Mouse (Mus musculus) spleen, postnatal 10 days (tissue): ENCODE measurements around the gene Spag17.
"Not testable (repeated sequence)": the region's sequence is repeated elsewhere in the genome, so short reads cannot be mapped to it uniquely, and the experiment has no call there.

Experiments
- DNase-seq, 2 experiments: peaks; one replicate each; pipeline ENCODE4 v3.0.0; 2021 to 2022; ENCODE audit warnings: low spot score in 2 of 2

Spag17 gene

DNA sequence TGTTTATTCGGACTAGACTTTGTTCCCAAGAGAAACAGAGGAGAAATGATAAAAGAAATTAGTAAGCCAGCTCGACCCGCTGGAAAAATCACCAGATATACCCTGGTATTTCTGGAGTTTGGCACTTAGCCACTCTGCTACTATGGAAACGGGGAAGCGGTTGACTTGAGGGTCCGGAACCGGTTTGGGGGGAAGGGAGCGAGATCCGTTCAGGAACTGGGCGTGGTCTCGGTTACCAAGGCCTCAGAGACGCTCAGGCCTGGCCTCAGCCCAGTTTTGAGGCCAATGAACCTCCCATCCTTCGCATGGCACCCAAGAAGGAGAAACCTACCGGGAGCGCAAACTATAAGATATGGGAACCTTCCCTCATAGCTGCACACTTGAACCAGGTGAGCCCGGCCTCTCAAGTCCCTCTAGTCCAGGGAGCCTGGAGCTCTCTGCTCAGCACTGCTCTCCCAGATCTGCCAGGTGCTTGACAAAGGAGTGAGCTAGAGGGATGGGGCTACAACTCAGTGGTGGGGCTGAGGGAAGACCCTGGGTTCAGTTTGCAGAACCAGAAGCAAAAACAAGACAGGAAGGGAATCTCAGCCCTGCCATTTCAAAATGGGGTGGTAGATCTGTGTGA, at the start of gene Spag17:
TSS of gene Spag17 (plus strand) at position 220 of the 625 bp plus-strand sequence.
- no peak for DNase-seq

DNA sequence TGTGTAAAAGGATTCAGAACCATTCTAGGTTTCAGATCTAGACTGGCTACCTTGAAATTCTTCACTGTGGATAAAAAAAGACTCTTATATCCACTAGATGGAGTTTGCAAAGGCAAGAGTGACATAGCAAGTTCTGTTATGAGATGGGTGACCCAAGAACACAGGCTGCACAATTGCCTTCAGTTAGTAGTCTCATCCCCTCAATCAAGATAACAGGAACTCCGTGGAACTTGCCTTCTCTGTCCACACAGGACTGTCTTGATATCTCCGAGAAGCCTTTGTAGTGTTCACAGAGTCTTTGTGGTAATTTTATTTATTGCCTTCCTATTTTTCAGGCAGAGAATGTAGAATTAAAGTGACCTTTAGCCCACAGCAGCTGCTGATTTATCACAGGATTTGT, 42.9 kb upstream of the Spag17 start:
- no peak for DNase-seq

DNA sequence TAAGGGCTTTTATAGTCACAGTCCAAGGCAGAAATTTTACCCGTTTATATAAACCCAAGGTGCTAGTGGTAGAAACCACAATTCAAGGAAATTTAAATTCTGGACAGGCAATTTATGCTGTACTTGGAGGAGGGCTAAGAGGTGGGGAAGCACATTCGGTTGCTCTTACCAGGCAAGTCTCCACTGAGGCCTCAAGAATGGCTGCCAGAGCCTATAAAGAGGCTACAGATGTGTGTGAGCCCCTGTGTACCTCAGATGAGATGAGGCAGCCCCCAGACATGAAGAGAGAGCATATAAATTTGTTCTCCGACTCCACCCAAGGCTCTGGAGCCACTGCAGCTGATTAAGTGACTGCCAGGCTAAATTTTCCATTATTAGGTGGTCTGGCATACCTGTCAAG, 42.4 kb upstream of the Spag17 start:
- DNase-seq: no peak

DNA sequence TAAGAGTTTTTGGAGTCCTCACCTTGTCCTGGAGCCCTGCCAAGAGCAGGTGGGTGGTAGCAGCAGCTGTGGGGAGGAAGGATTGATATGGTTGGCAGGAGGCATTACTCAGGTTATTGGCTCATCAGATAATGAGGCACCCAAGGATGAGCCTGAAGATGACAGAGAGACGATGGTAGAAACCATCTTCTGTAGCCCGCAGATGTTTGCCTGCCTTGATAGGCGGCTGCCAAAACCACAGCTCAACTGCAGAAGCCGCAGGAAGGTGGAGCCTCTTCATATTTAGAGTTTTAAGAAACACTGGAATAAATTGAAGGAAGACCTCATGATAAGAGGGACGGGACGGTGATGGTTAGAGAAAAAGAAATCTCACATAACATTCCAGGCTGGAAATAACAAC, 42.0 kb upstream of the Spag17 start:
- DNase-seq: no peak

DNA sequence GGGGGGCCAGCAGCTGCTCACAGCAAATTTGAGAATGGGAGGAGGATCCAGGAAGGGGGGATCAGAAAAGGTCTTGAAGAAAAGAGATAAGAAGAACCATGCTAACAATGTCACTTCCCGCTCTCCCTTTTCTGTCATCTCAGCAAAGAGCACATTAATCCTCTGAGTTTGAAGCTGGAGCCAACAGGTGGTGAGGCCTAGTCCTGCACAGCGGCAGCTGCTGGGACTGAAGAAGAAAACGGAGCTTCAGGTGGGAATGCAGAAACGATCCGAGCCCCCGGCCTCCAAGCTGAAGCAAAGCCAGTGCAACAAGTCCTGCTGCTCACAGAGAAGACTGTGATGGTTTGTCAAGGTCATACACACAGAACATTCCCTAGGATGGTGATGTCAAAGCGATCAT, 34.3 kb upstream of the Spag17 start:
- no peak for DNase-seq

GRCm38 (mm10) chr3:99854595-99854994, 30.6 kb upstream of the Spag17 start:
- DNase-seq: no peak

- no peak for DNase-seq
Measured at GRCm38 (mm10) chr3:99858922-99859321, 26.3 kb upstream of the Spag17 start.

DNA sequence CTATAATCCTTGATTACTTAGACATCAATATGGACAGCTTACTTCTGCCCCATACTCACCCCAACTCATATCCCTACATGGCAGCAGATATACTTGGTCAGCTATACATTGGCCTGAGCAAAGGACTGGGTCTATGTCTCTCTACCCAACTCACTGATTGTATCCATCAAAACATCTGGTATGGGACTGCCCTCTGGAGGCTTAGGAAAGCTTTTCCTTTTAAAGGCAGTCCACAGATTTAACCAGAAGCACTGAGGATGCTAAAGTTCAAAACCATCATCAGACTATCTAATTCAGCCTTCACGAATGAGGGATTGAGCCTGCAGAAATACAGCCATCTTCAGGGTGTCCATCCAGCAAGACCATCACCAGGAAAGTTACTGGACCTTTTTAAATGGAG, 20.5 kb upstream of the Spag17 start:
- no peak for DNase-seq

DNA sequence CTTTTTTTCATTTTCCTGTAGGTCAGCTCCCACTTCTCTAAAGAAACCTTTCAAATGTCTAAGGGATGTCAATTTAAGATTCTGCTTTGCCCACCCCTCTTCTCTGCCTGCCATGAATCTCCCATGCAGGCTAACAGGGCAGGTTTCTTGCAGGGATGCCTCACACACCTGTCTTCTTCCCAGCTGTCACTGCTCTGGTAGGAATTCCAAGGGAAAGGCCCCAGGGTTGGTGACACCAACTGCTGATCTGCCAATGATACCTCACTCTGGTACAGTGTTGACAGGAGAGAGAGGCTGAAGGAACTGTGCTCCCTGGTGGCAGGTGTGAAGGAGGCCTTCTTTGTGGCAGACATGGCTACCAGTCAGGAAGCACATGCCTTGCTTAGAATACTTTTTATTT, 10.1 kb upstream of the Spag17 start:
- no peak for DNase-seq

- DNase-seq: no peak
Measured at GRCm38 (mm10) chr3:99881498-99881897, 3.7 kb upstream of the Spag17 start.

GRCm38 (mm10) chr3:99883988-99884564, 1.1 kb upstream of the Spag17 start:
- no peak for DNase-seq

- DNase-seq: not testable (repeated sequence)
Measured at GRCm38 (mm10) chr3:99894741-99895140, 9.5 kb downstream of the Spag17 start.

DNA sequence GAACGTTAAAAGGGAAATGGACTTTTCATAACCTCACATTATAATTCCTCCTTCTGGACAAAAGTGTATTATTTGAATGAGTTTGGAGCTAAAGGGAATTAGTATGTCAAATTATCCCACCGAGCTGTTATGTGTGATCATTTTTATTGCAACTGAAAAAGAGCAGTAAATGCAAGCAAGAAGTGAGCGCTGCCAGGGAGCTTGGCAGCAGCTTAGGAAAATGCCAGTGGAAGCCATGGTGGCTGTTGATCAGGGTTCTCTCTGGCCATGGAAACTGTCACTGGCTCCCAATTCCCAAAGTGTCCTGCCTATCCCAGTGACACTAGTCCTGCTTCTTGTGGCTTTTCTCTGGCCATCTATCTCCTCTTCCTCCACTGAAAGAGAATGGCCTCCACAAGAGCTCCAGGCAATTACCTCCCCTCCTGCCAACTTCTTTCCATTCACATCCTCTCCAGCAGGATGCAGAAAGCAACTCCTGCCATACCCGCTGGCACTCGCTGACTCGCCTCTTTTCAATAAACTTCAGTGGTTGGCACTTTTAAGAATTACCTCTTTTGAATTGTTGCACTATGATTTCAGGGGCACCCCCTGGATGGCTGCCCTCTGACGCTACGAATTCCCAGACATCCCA, 28.7 kb downstream of the Spag17 start:
- DNase-seq: no peak

DNA sequence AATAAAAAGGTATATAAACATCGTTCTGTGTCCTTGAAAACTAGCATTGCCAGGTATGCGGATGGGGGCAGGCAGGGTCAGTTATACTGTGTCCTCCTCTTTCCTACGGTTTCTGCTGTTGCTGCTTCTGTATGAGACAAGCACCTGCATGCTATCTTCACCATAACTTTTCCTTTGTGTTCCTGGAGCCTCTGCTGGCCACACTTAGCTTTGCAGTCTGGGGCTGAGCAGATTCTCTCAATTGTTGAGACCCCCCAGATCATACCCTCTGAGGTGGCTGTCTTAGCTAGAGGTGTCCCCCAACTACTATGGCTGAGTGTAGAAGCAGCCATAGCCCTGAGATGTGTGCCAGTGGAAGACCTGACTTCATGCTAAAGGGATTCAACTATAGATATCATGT, 37.7 kb downstream of the Spag17 start:
- no peak for DNase-seq

DNA sequence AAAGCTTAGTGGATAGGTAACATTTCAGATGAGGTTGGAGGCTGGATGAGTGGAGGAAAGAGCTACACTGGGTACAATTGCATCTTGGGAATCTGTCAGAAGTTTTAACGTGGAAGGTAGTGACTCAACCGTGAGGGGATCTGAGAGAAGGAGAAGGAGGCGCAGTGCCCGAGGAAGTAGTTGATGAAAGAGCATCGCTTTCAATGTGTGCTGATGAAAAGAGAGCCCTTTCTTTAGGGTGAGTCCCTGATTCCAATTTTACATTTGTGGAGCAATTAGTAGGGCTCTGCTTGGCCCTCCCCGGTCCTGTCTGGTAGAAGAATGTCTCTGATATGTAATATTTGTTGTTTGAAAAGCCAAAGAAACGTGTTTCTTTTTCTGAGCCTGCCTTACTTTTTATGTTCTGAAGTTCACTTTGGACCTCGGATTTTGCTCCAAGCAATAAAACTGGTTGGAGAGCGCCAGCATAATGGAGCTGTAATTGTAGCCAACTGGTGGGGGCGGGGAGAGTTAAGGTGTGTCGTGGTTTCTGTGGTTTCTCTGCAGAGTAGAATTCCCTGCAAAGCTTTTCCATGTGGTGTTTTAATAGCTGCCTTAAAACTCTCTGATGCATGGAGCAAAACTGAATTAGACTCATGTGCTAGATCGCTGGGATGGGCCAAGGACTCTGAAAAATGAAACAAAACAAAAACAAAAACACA, 45.9 kb downstream of the Spag17 start:
- no peak for DNase-seq

DNA sequence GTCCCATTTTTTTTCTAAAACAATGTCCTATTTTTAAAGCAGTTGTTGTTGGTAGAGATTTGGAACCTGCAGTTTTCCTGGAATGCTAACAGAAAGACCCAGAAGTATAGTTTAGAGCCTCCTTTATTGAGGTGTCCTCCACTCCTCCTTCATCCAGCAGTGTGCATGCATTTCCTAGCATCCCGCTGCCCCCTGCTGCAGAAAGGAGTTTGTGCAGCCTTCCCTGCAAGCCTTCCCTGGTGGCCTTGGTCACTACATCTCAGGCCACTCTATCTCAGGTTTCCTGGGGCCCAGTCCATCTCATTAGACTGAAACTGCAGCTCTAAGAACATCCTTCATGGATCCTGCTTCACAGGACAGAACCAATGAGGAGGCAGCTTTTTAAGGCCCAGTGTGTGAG, 51.0 kb downstream of the Spag17 start:
- DNase-seq: no peak

GRCm38 (mm10) chr3:99938611-99939286, 53.5 kb downstream of the Spag17 start:
- no peak for DNase-seq

- DNase-seq: no peak
Measured at GRCm38 (mm10) chr3:99945171-99945570, 60.0 kb downstream of the Spag17 start.

DNA sequence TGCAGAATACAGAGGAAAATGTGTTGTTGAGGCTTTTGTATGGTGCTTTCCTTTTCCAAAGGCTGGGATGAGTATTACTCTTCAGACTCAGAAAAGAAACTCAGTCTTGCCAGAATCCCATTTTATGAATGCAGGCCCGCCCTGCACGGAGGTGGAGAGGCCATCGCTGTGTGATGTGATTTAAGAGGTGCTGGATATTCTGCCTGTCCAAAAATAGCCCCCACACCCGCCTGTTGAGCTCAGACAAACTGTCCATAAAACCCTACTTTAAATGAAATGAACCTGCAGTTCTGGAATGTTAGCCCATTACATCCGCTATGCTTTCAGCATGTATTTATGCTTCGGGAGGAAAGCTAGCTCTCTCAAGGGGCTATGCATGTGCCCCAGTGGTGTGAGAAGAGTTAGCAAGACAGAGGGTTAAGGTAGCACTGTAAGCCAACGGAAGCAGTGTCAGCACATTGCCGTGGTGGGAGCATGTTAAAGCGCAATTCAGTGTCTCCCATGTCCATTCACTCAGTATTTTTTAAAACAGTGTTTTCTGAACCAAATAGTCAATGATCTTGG, 68.9 kb downstream of the Spag17 start:
- no peak for DNase-seq

DNA sequence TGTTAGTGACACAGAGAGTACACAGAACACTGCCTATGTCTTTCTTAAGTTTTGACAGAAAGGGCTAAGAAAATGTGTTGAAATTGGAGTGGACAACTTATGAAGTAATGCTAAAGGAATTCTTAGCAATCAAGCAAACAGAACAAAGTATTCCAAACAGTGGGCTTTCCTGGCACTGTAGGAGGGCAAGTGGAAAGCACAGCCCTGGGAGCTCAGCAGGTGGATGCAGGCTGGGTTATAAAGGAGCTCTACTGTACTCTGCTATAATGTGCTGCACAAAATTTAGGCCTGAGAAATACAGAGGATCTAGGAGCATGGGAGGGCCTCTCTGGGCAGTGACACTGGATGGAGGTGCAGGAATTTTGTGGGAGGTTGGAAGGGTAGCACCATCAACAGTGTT, 71.3 kb downstream of the Spag17 start:
- DNase-seq: no peak

DNA sequence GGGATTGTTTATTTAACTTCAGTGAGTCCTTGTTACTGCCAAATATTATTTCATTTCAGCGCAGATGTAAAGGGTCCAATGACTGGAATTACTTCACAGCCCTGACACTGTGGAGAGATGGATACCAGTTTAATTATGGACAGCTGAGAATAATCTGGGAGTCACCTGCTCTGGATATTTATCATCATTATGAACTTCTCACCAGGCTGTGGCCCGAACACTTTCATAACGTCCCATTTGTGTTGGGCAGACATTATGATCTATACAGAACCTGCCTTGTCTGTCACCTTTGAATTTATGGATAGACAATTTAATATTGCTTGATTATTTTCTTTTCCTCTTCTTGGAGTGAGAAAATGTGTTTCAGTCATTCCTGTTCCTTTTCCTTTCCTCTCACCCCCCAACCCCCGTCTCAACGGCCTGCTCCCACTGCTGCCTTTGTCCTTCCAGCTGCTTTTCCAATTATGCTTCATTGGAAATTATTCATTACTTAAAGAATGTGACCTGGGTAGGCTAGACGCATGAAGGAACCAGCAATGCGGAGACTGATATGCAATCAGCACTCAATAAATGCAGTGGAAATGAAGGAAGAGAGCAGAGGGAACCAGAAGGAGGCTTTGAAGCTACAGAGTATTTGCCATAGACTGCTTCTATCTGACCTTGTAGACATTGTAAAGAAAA, 74.7 kb downstream of the Spag17 start:
- DNase-seq: no peak
